Mouse (Mus musculus) heart, postnatal 0 days (tissue): ENCODE measurements around the gene Grb10.

Experiments used
- CTCF ChIP-seq: IDR thresholded peaks from 2 replicates; pipeline ENCODE4 v1.5.1; 2016; ENCODE audit warnings: antibody characterized with exemption, control low read depth, low read depth
- EP300 ChIP-seq: IDR thresholded peaks from 2 replicates; pipeline ENCODE4 v1.6.1; 2016; ENCODE audit warnings: antibody characterized with exemption, low read depth

- TF ChIP-seq CTCF (no peak), EP300 (no peak)
These were observed 43.2 kb upstream of the Grb10 start for GRCm38 (mm10) chr11:12081638-12082037.
